Mouse (Mus musculus): Measurements from ENCODE around the gene Pramel6.

- TF ChIP-seq EP300 (IDR thresholded peaks at IDR 0.05) (no peak), CTCF (IDR thresholded peaks at IDR 0.05) (no peak)
Measured at GRCm38 (mm10) chr2:87520651-87521050, 14.3 kb downstream of the Pramel6 start.
